Mouse (Mus musculus) myocyte (in vitro differentiated cells): ENCODE measurements around the gene C3.

Experiments used
- CEBPB ChIP-seq: IDR thresholded peaks from 2 replicates; pipeline ENCODE4 v1.6.1; 2011; ENCODE audit warnings: mild to moderate bottlenecking, moderate library complexity; ENCODE audit not compliant: poor library complexity, insufficient read depth, severe bottlenecking
- MAX ChIP-seq: IDR thresholded peaks from one replicate; pipeline ENCODE4 v1.6.1; 2011; ENCODE audit warnings: low read depth, mild to moderate bottlenecking, control low read depth
- MYOD1 ChIP-seq, 3 experiments: IDR thresholded peaks; one replicate each; pipeline ENCODE4 v1.6.1; 2011; ENCODE audit warnings: control low read depth in 2 of 3, low read depth in 2 of 3, mild to moderate bottlenecking in 2 of 3, moderate library complexity in 1 of 3; ENCODE audit not compliant: insufficient read length in 2 of 3, control insufficient read depth in 1 of 3
- MYOG ChIP-seq, 3 experiments: IDR thresholded peaks; one replicate each; pipeline ENCODE4 v1.6.1; 2011; ENCODE audit warnings: control low read depth in 2 of 3, low read depth in 2 of 3, mild to moderate bottlenecking in 2 of 3; ENCODE audit not compliant: insufficient read length in 2 of 3, control insufficient read depth in 1 of 3, insufficient read depth in 1 of 3
- POLR2A ChIP-seq: IDR thresholded peaks from one replicate; pipeline ENCODE4 v1.6.1; 2011; ENCODE audit warnings: low read depth, mild to moderate bottlenecking, control low read depth, moderate library complexity; ENCODE audit not compliant: insufficient read length
- POLR2AphosphoS2 ChIP-seq: IDR thresholded peaks from one replicate; pipeline ENCODE4 v1.6.1; 2011; ENCODE audit warnings: low read depth, control low read depth; ENCODE audit not compliant: insufficient read length
- SRF ChIP-seq: IDR thresholded peaks from one replicate; pipeline ENCODE4 v1.6.1; 2011; ENCODE audit warnings: low read depth; ENCODE audit not compliant: control insufficient read depth, insufficient read length
- TCF3 ChIP-seq: IDR thresholded peaks from one replicate; pipeline ENCODE4 v1.6.1; 2011; ENCODE audit warnings: low read depth, control low read depth; ENCODE audit not compliant: insufficient read length
- USF1 ChIP-seq: IDR thresholded peaks from one replicate; pipeline ENCODE4 v1.6.1; 2011; ENCODE audit warnings: low read depth, mild to moderate bottlenecking, control low read depth, moderate library complexity

DNA sequence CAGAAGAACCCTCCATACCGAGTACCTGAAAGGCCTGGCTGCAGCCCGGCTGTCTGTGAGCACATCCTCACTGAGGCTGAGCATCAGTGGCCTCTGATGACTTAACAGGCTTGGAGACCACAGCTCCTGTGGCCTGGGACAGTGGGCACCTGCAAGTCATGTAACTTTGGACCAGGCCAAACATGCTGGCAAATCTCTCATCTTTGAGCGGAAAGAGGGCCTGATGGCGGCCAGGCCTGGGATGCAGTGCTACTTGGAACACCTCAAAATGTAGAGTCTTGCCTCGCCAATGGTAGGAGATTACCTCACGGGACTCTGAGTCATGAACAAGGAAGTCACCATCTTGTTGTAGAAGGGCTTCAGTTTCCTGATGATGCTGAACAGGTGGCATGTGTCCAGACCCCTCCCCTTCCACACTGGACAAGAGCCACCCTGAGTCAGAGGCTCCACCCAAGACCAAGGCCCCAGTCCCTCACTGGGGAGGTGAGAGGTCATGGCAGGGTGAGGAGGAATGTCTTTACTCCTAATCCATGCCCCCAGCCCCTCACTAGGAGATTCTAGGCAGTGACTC is 39.7 kb upstream of the C3 start:
- TF ChIP-seq POLR2A, result no peak
- TF ChIP-seq MYOD1 (IDR thresholded peaks at IDR 0.05; ENCODE audit: control insufficient read depth in 1 of 3, insufficient read length in 2 of 3, low read depth in 2 of 3), result no peak
- no peak for TF ChIP-seq TCF3
- no peak for TF ChIP-seq POLR2AphosphoS2
- no peak for TF ChIP-seq MYOG (IDR thresholded peaks at IDR 0.05; ENCODE audit: control insufficient read depth in 1 of 3, insufficient read depth in 1 of 3, insufficient read length in 2 of 3, low read depth in 2 of 3)
- no peak for TF ChIP-seq MAX
- TF ChIP-seq USF1, result no peak
- no peak for TF ChIP-seq CEBPB
- TF ChIP-seq SRF, result no peak
